Mouse (Mus musculus) lung, adult 2 months (tissue): Measurements from ENCODE around the gene Cfap77.

Experiments used
- CTCF ChIP-seq: fragments of 200-500 bp; IDR thresholded peaks from 2 replicates; pipeline ENCODE4 v1.5.1; 2011; ENCODE audit warnings: mild to moderate bottlenecking, low read length, control low read depth; ENCODE audit not compliant: insufficient read depth
- POLR2A ChIP-seq: fragments of 200-500 bp; IDR thresholded peaks from 2 replicates; pipeline ENCODE4 v1.6.1; 2011; ENCODE audit warnings: low read depth, mild to moderate bottlenecking, control low read depth, low read length, borderline replicate concordance; ENCODE audit errors: extremely low read depth

DNA sequence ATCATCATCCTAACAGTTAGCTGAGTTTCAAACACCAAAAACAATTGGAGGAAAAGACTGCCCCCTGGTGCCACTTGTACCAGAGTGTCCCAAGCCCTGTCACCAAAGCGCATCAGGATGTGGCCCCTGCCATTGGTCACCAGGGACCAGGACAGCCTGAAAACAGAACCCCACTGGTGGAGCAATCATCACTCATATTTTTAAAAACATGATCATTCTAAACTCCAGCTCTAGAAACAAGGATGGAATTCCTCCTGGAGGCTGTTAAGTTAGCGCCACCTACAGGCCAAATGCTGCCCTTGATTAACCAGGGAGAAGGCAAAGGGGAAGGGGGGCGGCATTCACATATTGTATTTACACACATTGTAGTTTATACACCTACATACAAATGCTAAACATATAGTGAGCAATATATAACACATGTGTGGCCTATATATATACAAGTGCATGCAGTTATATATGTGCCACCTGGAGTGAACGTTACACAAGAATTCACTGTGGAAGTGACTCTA is 1.9 kb downstream of the Cfap77 start:
- TF ChIP-seq POLR2A (no peak), CTCF (peak; percentile 52)
